Mouse (Mus musculus) heart, adult 2 months (tissue): ENCODE data around the gene Dexi. TPM values are rescaled to one million over a fixed set of nuclear protein-coding genes. Genes with fewer than 3 reads are reported as not detected.

Experiments used
- DNase-seq, 2 experiments: peaks; one replicate each; pipeline ENCODE4 v3.0.0; 2021
- H3K27ac ChIP-seq: fragments of 200-600 bp; 2 replicates; pipeline ENCODE4 v1.8.1; 2022
- H3K27me3 ChIP-seq: fragments of 200-500 bp; 2 replicates; pipeline ENCODE4 v1.6.1; 2012; ENCODE audit warnings: mild to moderate bottlenecking, low read length, inconsistent platforms, mixed read lengths; ENCODE audit not compliant: control insufficient read depth, insufficient read depth
- H3K36me3 ChIP-seq: fragments of 200-500 bp; 2 replicates; pipeline ENCODE4 v1.6.1; 2012; ENCODE audit warnings: low read length, inconsistent platforms; ENCODE audit not compliant: control insufficient read depth, insufficient read depth
- H3K4me1 ChIP-seq: fragments of 200-500 bp; 2 replicates; pipeline ENCODE4 v1.6.1; 2011; ENCODE audit warnings: low read length; ENCODE audit not compliant: control insufficient read depth, insufficient read depth
- H3K4me3 ChIP-seq: fragments of 200-600 bp; 2 replicates; pipeline ENCODE4 v1.8.1; 2022
- H3K79me2 ChIP-seq: fragments of 200-500 bp; replicated peaks from 2 replicates; pipeline ENCODE4 v1.6.1; 2012; ENCODE audit warnings: mild to moderate bottlenecking, inconsistent platforms, low read length, moderate library complexity, mixed read lengths; ENCODE audit not compliant: control insufficient read depth, insufficient read depth
- H3K9ac ChIP-seq: fragments of 200-500 bp; 2 replicates; pipeline ENCODE4 v1.6.1; 2012; ENCODE audit warnings: low read depth, mild to moderate bottlenecking, control low read depth, inconsistent platforms, low read length, mixed read lengths
- CTCF ChIP-seq: fragments of 200-600 bp; IDR thresholded peaks from 2 replicates; pipeline ENCODE4 v1.8.1; 2022; ENCODE audit warnings: antibody characterized with exemption, mild to moderate bottlenecking, moderate library complexity
- EP300 ChIP-seq: fragments of 200-500 bp; IDR thresholded peaks from 2 replicates; pipeline ENCODE4 v1.6.1; 2011; ENCODE audit warnings: low read depth, low read length, control low read depth; ENCODE audit not compliant: insufficient read depth
- POLR2A ChIP-seq: fragments of 200-500 bp; IDR thresholded peaks from 2 replicates; pipeline ENCODE4 v1.6.1; 2011; ENCODE audit warnings: mild to moderate bottlenecking, low read depth, low read length, control low read depth; ENCODE audit not compliant: insufficient read depth
- WGBS: fragments of 180-500 bp; shearing (Covaris S2); methylation state at CpG from one replicate; pipeline ENCODE4 v1.1.7; 2018; 5-methylcytosine and 5-hydroxymethylcytosine counted together
- intact Hi-C: fragments of 180-260 bp; cut with DNase I; formaldehyde crosslinking; loops from one replicate; pipeline ENCODE4 v1.15.1; 2025
- polyA plus RNA-seq: library from polyadenylated mRNA; depleted of rRNA; stranded (reverse); fragments of >200 nt; gene quantifications from 2 replicates; pipeline ENCODE4 v1.2.3, GENCODE M21; 2012; rRNA removed
- total RNA-seq, 2 experiments: library from RNA; stranded (reverse); gene quantifications; 2 replicates each; pipeline ENCODE4 v1.2.3; 2021

Gene Dexi
- total and polyA plus RNA-seq, 3 experiments = 32.1 to 65.5 (median 41.1) TPM

DNA sequence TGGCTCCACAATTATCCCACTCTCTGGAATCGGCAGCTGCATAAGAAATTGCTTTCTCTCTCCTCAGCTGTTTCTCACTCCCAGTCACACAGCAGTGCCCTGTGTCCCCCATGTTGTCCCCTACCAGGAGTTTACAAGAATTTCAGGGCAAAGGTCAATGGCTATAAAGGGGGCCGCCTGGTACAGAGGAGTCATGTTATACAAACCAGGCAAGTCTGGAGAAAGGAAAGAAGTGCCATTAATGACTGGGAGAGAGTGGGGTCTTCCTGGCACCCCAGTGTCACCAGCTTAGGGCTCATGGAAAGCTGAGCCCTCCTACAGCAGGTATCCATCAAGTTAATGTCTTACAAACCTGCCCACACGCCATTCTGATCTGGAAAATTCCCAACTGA lies 88.3 kb downstream of the Dexi start:
- no peak overlapping the region for H3K4me3 ChIP-seq
- WGBS = 85% methylated on average over 3 of the region's 3 CpGs
- H3K4me1 ChIP-seq = no peaks in the 10 kb centered on the region
- TF ChIP-seq POLR2A (no peak), CTCF (no peak), EP300 (no peak)
- no peaks in the 10 kb centered on the region for H3K36me3 ChIP-seq
- H3K9ac ChIP-seq = no peak overlapping the region
- H3K79me2 ChIP-seq = no peaks in the 10 kb centered on the region
- H3K27me3 ChIP-seq = no peaks in the 10 kb centered on the region
- DNase-seq = no peak
- intact Hi-C loops = no loop called here
- H3K27ac ChIP-seq = no peak overlapping the region

DNA sequence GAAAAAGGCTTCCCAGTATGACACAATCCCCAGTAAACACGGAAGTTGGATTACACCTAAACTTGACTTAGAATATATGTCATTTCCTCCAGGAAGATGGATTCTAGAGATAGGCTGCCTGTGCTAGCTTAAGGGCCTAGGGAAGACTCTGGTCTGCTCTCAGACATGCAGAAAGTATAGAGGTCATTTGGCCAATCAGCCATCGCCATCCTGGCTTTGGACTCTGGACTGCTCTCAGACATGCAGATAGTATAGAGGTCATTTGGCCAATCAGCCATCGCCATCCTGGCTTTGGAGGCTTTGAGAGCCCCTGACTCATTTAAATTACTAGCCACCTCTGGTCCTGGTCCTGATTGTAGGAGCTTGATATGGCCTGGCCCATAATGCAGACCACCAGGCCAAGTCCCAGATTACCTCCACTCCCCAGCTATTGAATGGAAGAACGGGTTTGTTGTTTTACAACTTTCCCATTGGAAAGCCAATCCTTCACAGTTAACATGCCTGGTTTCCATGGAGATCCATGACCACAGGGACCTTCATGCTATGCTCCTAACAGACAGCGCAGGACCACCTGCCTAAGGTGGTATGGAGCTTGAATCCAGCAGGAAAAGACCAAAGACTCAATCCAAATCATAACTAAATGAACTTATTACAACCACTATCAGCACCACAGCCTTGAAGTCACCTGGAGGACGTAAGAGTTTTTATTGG lies 88.8 kb downstream of the Dexi start:
- no peak for DNase-seq
- no peaks in the 10 kb centered on the region for H3K79me2 ChIP-seq
- WGBS = 84% methylated on average over 6 of the region's 6 CpGs
- H3K36me3 ChIP-seq = no peaks in the 10 kb centered on the region
- H3K27me3 ChIP-seq = no peaks in the 10 kb centered on the region
- intact Hi-C loops = no loop called here
- no peaks in the 10 kb centered on the region for H3K4me1 ChIP-seq
- TF ChIP-seq EP300 (no peak), CTCF (no peak), POLR2A (no peak)
- no peak overlapping the region for H3K9ac ChIP-seq
- H3K27ac ChIP-seq = no peak overlapping the region
- no peak overlapping the region for H3K4me3 ChIP-seq

Other genes starting within 250 kb of the Dexi start
- 10 to 100 TPM; 33.6 to 34.1 TPM for gene Emp2, start 229.1 kb downstream of the Dexi start, total RNA-seq
- gene Emp2, start 229.1 kb downstream of the Dexi start, polyA plus RNA-seq = 49.9 and 75.4 TPM in 2 replicates
- gene Tekt5, start 147.6 kb downstream of the Dexi start, total RNA-seq = not detected
- 0.12 and 0.18 TPM in 2 replicates for gene Tekt5, start 147.6 kb downstream of the Dexi start, polyA plus RNA-seq
- gene Nubp1, start 131.1 kb downstream of the Dexi start, total RNA-seq = 1 to 10 TPM; 7.4 to 7.9 TPM
- gene Nubp1, start 131.1 kb downstream of the Dexi start, polyA plus RNA-seq = 11.5 and 14.7 TPM in 2 replicates
- gene Tvp23a, start 95.7 kb downstream of the Dexi start, total RNA-seq = under 1 TPM; 0.21 to 0.50 TPM
- 0.98 and 1.2 TPM in 2 replicates for gene Tvp23a, start 95.7 kb downstream of the Dexi start, polyA plus RNA-seq
- gene Ciita, start 63.0 kb downstream of the Dexi start, total RNA-seq = under 1 TPM; 0.41 to 0.50 TPM
- gene Ciita, start 63.0 kb downstream of the Dexi start, polyA plus RNA-seq = 1.0 and 2.0 TPM in 2 replicates
- gene Clec16a, start 2.3 kb upstream of the Dexi start, total RNA-seq = 10 to 100 TPM; 55.4 to 57.5 TPM
- gene Clec16a, start 2.3 kb upstream of the Dexi start, polyA plus RNA-seq = 27.6 and 47.7 TPM in 2 replicates
- gene Socs1, start 242.5 kb upstream of the Dexi start, total RNA-seq = under 1 TPM; 0.34 to 0.48 TPM
- gene Socs1, start 242.5 kb upstream of the Dexi start, polyA plus RNA-seq = 0.94 and 1.2 TPM in 2 replicates
- gene Tnp2, start 245.6 kb upstream of the Dexi start, total RNA-seq = not detected
- gene Tnp2, start 245.6 kb upstream of the Dexi start, polyA plus RNA-seq = 4.9 and 6.8 TPM in 2 replicates
- gene Prm3, start 247.9 kb upstream of the Dexi start, total RNA-seq = not detected
- gene Prm3, start 247.9 kb upstream of the Dexi start, polyA plus RNA-seq = 0.41 TPM in 1 of 2 replicates, not detected in the other